Mouse (Mus musculus) testis, adult 2 months (tissue): ENCODE measurements around the gene Tcl1b3. TPM values are rescaled to one million over a fixed set of nuclear protein-coding genes. Genes with fewer than 3 reads are reported as not detected.
"Not testable (repeated sequence)": the region's sequence is repeated elsewhere in the genome, so short reads cannot be mapped to it uniquely, and the experiment has no call there.

ENCODE experiments used
- H3K27ac ChIP-seq: fragments of 200-500 bp; 2 replicates; pipeline ENCODE4 v1.5.1; 2012; ENCODE audit warnings: low read depth, low read length; ENCODE audit not compliant: control insufficient read depth, insufficient read depth
- H3K27me3 ChIP-seq: fragments of 200-500 bp; 2 replicates; pipeline ENCODE4 v1.6.1; 2012; ENCODE audit warnings: mild to moderate bottlenecking, low read length, moderate library complexity; ENCODE audit not compliant: control insufficient read depth, insufficient read depth
- H3K36me3 ChIP-seq: fragments of 200-500 bp; 2 replicates; pipeline ENCODE4 v1.6.1; 2012; ENCODE audit warnings: mild to moderate bottlenecking, low read length; ENCODE audit not compliant: control insufficient read depth, insufficient read depth
- H3K4me1 ChIP-seq: fragments of 200-500 bp; 2 replicates; pipeline ENCODE4 v1.6.1; 2012; ENCODE audit warnings: low read length; ENCODE audit not compliant: control insufficient read depth, insufficient read depth
- H3K4me3 ChIP-seq: fragments of 200-500 bp; 2 replicates; pipeline ENCODE4 v1.5.1; 2012; ENCODE audit warnings: low read depth, mild to moderate bottlenecking, low read length, moderate library complexity, mixed read lengths; ENCODE audit not compliant: control insufficient read depth
- CTCF ChIP-seq: fragments of 200-500 bp; IDR thresholded peaks from 2 replicates; pipeline ENCODE4 v1.5.1; 2012; ENCODE audit warnings: low read depth, mild to moderate bottlenecking, inconsistent platforms, low read length, moderate library complexity; ENCODE audit not compliant: control insufficient read depth, insufficient read depth, insufficient replicate concordance
- POLR2A ChIP-seq: fragments of 200-500 bp; IDR thresholded peaks from 2 replicates; pipeline ENCODE4 v1.6.1; 2012; ENCODE audit warnings: low read depth, mild to moderate bottlenecking, inconsistent platforms, low read length, moderate library complexity; ENCODE audit not compliant: control insufficient read depth
- polyA plus RNA-seq: library from polyadenylated mRNA; depleted of rRNA; stranded (reverse); fragments of >200 nt; gene quantifications from 2 replicates; pipeline ENCODE4 v1.2.3, GENCODE M21; 2012

Tcl1b3 gene
- polyA plus RNA-seq, 1 experiment = not detected

DNA sequence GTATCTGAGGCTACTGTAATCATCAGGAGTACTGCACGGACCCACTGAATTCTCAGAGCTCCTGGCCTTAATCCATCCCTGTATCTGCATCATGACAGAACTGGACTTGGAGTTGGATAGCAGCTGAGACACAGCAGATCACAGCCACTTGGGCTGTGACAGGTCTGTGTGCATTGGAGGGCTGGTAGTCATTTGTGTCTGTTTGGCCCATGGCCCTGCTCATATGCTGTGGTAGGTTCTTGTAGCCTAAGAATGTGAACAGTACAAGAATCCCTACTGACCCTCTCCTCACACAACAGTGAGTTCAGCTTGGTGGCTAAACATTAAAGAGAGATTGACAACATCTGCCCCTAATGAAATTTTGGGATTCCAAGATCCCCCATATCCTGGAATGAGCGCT is 17.5 kb upstream of the Tcl1b3 start:
- no peak for TF ChIP-seq CTCF
- no peak for TF ChIP-seq POLR2A
- H3K27ac ChIP-seq = no peak overlapping the region
- H3K4me3 ChIP-seq = no peak overlapping the region
- no peaks in the 10 kb centered on the region for H3K4me1 ChIP-seq
- no peaks in the 10 kb centered on the region for H3K27me3 ChIP-seq
- no peaks in the 10 kb centered on the region for H3K36me3 ChIP-seq

DNA sequence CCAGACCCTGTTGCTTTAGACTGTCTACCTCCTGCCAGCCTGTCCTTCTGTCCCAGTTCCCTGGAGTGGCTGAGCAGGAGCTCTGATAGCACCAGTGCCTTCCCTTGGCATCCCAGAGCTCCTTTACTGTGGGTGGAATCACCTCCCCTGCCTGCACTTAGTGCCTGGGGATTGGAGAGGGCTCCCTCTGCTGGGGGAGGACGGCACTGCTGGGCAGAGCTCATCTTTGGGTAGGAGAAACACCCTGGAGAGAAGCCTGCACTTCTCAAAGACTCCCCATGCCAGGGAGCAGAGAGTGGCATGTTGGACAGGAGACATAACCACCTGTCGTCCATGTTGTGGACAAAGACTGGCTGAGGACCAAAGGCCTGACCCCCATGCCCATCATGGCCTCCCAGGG is 16.5 kb upstream of the Tcl1b3 start:
- H3K27me3 ChIP-seq, H3K36me3 ChIP-seq, H3K27ac ChIP-seq, H3K4me3 ChIP-seq, H3K4me1 ChIP-seq: not testable (repeated sequence)
- TF ChIP-seq CTCF = peak; percentile 17; the same call in 1 of the 2 replicates

DNA sequence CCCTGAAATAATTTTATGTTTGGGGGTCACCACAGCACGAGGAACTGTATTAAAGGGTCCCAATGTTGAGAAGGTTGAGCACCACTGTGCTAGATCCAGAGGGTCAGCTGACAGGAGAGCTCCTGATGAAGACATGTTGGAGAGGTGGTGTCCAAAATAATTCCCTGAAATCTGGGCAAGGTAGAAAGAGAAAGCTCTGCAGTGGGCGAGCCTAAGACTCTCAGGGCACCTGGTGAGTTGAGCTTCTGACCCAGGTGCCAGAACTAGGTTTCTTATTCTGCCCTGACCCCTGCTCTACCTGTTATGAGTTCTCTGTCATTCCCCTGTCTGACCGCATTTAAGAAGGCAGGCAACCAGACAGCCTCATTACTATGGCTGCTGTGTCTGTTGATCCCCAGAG is 14.8 kb upstream of the Tcl1b3 start, which contains the start of gene Tcl1b5:
TSS of gene Tcl1b5 (plus strand) at position 301 of the 400 bp plus-strand sequence.
- H3K36me3 ChIP-seq, H3K27ac ChIP-seq, H3K27me3 ChIP-seq, H3K4me3 ChIP-seq, H3K4me1 ChIP-seq: not testable (repeated sequence)

DNA sequence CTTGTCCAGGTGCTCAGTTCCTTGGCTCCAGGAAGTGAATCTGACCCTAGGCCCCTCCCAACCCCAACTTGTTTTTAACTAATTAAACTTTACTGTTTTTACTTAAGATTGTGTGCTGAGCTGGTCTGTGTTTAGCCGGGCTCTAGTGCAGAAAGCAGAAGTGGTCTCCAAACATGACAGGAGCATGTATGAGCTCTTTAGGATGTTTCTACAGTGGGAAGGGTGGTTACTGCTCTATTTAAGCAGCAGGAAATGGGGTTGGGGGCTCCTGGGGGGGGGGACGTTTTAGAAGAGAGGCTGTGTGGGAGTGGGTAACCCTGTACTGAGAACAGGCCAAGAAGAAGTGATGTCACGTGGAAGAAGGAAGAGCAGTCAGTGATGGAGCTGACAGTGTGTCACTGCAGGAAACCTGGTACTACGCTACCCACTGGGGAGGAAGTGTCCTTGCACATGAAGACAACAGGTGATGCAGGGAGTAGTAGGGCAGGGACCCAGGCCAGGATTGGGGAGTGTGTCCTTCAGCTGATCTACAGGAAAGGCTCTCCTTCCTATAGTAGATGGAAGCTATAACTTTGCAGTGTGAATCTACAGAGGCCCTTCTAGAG is 9.7 kb upstream of the Tcl1b3 start:
- H3K4me3 ChIP-seq, H3K27me3 ChIP-seq, H3K4me1 ChIP-seq, H3K36me3 ChIP-seq, H3K27ac ChIP-seq: not testable (repeated sequence)

DNA sequence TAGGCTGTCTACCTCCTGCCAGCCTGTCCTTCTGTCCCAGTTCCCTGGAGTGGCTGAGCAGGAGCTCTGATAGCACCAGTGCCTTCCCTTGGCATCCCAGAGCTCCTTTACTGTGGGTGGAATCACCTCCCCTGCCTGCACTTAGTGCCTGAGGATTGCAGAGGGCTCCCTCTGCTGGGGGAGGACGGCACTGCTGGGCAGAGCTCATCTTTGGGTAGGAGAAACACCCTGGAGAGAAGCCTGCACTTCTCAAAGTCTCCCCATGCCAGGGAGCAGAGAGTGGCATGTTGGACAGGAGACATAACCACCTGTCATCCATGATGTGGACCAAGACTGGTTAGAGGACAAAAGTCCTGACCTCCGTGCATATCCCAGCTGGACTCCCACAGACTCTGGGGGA is 1.9 kb upstream of the Tcl1b3 start:
- H3K27me3 ChIP-seq, H3K36me3 ChIP-seq, H3K27ac ChIP-seq, H3K4me3 ChIP-seq, H3K4me1 ChIP-seq: not testable (repeated sequence)
- TF ChIP-seq CTCF = peak; percentile 30; the same call in 1 of the 2 replicates

DNA sequence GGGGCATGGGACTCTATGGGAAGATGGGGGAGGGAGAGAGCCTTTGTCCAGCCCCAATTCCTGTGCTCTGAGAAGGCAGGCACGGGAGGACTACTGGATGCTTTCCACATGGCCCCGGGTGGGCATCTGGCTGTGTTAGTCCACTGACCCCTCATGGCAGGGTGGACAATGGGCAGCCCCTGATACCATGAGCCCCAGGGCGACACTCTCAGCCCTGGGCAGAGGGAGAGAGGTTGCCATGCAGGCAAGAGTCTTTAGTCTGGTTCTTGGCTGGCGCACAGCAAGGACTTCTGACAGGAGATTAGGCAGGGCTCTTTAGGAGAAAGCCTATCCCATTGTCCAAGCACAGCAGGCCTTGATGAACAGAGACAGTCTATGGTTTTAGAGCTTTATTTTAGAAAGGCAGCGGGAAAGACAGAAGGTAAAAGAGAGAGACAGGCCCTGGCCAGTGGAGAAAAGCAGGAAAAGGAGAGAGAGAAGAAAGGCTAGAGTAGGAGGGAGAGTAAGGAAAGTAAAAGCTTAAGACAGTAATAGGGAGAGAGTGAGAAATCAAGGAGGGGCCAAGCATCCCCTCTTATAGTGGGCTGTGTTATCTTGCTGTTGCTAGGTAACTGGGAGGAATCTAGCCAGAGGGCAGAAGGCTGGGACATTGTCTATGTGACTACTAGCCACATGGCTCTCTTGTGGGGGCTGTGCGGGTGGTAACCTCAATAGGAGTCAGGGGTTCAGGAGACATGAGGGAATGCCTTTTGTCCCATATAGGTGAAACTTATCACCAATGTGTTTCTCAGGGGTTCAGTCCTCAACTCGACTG is 9.0 kb downstream of the Tcl1b3 start:
- H3K27ac ChIP-seq, H3K4me1 ChIP-seq, H3K27me3 ChIP-seq, H3K4me3 ChIP-seq, H3K36me3 ChIP-seq: not testable (repeated sequence)

DNA sequence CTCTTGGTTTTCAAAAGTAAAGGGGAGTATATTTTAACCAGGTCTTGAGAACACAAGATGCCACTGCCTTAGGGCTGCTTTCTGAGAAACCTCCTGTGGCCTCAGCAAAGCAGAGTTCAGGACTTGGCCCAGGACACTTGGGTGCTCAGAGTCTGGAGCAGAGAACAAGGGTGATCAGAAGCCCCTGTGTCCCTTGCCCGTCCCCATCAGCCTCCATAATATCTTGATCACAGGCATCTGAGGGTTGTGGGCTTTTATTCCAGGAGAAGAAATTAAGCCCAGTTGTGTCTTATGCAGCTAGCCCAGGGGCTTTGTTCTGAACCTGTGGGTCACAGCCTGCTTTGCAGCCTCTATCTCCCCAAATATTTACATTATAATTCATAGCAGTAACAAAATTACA is 10.8 kb downstream of the Tcl1b3 start, which contains the start of gene Tcl1b4:
TSS of gene Tcl1b4 (plus strand) at position 301 of the 400 bp plus-strand sequence.
- not testable (repeated sequence) for H3K36me3 ChIP-seq, H3K4me1 ChIP-seq, H3K4me3 ChIP-seq, H3K27me3 ChIP-seq, H3K27ac ChIP-seq

DNA sequence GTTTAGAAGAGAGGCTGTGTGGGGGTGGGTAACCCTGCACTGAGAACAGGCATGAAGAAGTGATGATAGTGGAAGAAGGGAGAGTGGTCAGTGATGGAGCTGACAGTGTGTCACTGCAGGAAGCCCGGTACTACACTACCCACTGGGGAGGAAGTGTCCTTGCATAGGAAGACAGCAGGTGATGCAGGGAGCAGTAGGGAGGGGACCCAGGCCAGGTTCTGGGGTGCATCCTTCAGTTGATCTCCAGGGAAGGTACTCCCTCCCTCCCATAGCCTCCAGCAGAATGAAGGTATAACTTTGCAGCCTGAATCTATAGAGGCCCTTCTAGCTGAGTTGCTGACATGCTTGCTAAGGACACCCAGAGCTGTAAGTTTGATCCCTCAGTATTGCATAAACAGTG is 16.2 kb downstream of the Tcl1b3 start:
- no peaks in the 10 kb centered on the region for H3K36me3 ChIP-seq
- no peak for TF ChIP-seq CTCF
- no peak for TF ChIP-seq POLR2A

More for the DNA sequence above, 16.2 kb downstream of the Tcl1b3 start:
- Histone ChIP-seq H3K4me1 (no peaks in the 10 kb centered on the region), H3K4me3 (no peak overlapping the region), H3K27ac (no peak overlapping the region), H3K27me3 (no peaks in the 10 kb centered on the region)
